Comparison of ENCODE assay signal across 27 mouse cellular contexts in genomic region chr9:120007833-120008232, GRCm38 (mm10). TPM values are rescaled to one million over a fixed set of nuclear protein-coding genes. Genes with fewer than 3 reads are reported as not detected.
DNase-seq lines count a peak whose midpoint lies in the region; ATAC-seq and TF ChIP-seq lines count a peak whose summit lies in the region.
"Had no signal": no experiment of that assay in that cellular context is flagged by ENCODE, and none has a peak within 500 bp of the region (broad histone marks: within the 10 kb centered on the region; RNA-seq: fewer than 3 reads in every experiment).

No protein-coding gene starts in this region.

- 88% methylated on average over 1 of the region's 1 CpGs for WGBS in forebrain, postnatal 0 days
- 65% methylated on average over 1 of the region's 1 CpGs for WGBS in forebrain, embryonic 11.5 days
- WGBS in liver, embryonic 14.5 days (ENCODE audit: insufficient replicate concordance) = 67% methylated on average over 1 of the region's 1 CpGs
- 74% methylated on average over 1 of the region's 1 CpGs for WGBS in liver, embryonic 12.5 days (ENCODE audit: insufficient replicate concordance)
- 93% methylated on average over 1 of the region's 1 CpGs for WGBS in hindbrain, postnatal 0 days

- H3K27me3 ChIP-seq in forebrain, postnatal 0 days (ENCODE audit: insufficient read depth, low read length) = no peaks in the 10 kb centered on the region
- no peaks in the 10 kb centered on the region for H3K27me3 ChIP-seq in forebrain, embryonic 11.5 days (ENCODE audit: control insufficient read depth, insufficient read depth, low read length)
- no peaks in the 10 kb centered on the region for H3K27me3 ChIP-seq in liver, embryonic 14.5 days (ENCODE audit: control insufficient read depth, insufficient read depth, low read length)
- H3K27me3 ChIP-seq in liver, embryonic 12.5 days (replicated peaks) = peaks cover 18% of the 10 kb centered on the region
- H3K27me3 ChIP-seq in hindbrain, postnatal 0 days (ENCODE audit: insufficient read depth, low read length) = no peaks in the 10 kb centered on the region
- H3K27me3 ChIP-seq: embryonic facial prominence, embryonic 12.5 days; hindbrain, embryonic 15.5 days; midbrain, embryonic 15.5 days had no signal

- peak; percentile 14; the same call in 1 of the 2 replicates for TF ChIP-seq CTCF in forebrain, postnatal 0 days (IDR thresholded peaks at IDR 0.05; ENCODE audit: low read depth)
- 0 out of 2 replicates have a peak, but pooled peaks have one; percentile 7 for TF ChIP-seq CTCF in liver, embryonic 14.5 days (IDR thresholded peaks at IDR 0.05; ENCODE audit: low read depth)
- no peak for TF ChIP-seq CTCF in hindbrain, postnatal 0 days (IDR thresholded peaks at IDR 0.05; ENCODE audit: low read depth)

- DNase-seq in forebrain, postnatal 0 days = no peak
- no peak for DNase-seq in forebrain, embryonic 11.5 days (ENCODE audit: low spot score)
- DNase-seq in liver, embryonic 14.5 days (ENCODE audit: low read depth in 3 of 3, low spot score in 3 of 3) = no peak
- DNase-seq in CD4-positive helper T cell, adult 2 months (ENCODE audit: low read depth, low spot score) = peak; percentile 32
- DNase-seq in ZHBTc4 (ENCODE audit: low read depth, low spot score) = peak; percentile 90
- DNase-seq in hindbrain, postnatal 0 days (ENCODE audit: low spot score) = no peak
- DNase-seq in kidney, adult 11 months = no peak
- DNase-seq: adrenal gland, adult 2 months; cerebellum, adult 18-20 months; cerebellum, postnatal 14 days; lung, embryonic 14.5 days; lung, postnatal 4 days; right cerebral cortex, adult 18-20 months; right cerebral cortex, postnatal 4 days; thymus, postnatal 14 days had no signal

- no peak overlapping the region for H3K4me3 ChIP-seq in forebrain, postnatal 0 days (ENCODE audit: low read depth, low read length)
- H3K4me3 ChIP-seq in forebrain, embryonic 11.5 days (ENCODE audit: low read depth, low read length) = no peak overlapping the region
- no peak overlapping the region for H3K4me3 ChIP-seq in liver, embryonic 14.5 days (ENCODE audit: insufficient read depth in 1 of 2, low read depth in 2 of 2, low read length in 2 of 2)
- H3K4me3 ChIP-seq in liver, embryonic 12.5 days = no peak overlapping the region
- H3K4me3 ChIP-seq in hindbrain, postnatal 0 days (ENCODE audit: low read length) = no peak overlapping the region
- H3K4me3 ChIP-seq: embryonic facial prominence, embryonic 12.5 days; forebrain, embryonic 12.5 days; hindbrain, embryonic 15.5 days; kidney, embryonic 15.5 days; midbrain, embryonic 15.5 days; myocyte had no signal

- H3K4me1 ChIP-seq in forebrain, postnatal 0 days (ENCODE audit: insufficient read depth) = 0 out of 2 replicates have a peak, but pooled peaks cover 4% of the 10 kb centered on the region
- H3K4me1 ChIP-seq in forebrain, embryonic 11.5 days (replicated peaks; ENCODE audit: control insufficient read depth, insufficient read depth, low read length) = no peaks in the 10 kb centered on the region; the same call in 1 of the 2 replicates
- H3K4me1 ChIP-seq in liver, embryonic 14.5 days (replicated peaks; ENCODE audit: control insufficient read depth in 2 of 2, insufficient read depth in 2 of 2, low read length in 1 of 2) = peaks cover 0 to 11% of the 10 kb centered on the region in 2 experiments; a peak in 2 of 4 replicates
- H3K4me1 ChIP-seq in liver, embryonic 12.5 days = peaks cover 21% of the 10 kb centered on the region
- no peaks in the 10 kb centered on the region for H3K4me1 ChIP-seq in hindbrain, postnatal 0 days (ENCODE audit: insufficient read depth, low read length)
- H3K4me1 ChIP-seq: embryonic facial prominence, embryonic 12.5 days had no signal

- no peak overlapping the region for H3K27ac ChIP-seq in forebrain, postnatal 0 days (ENCODE audit: low read depth, low read length)
- H3K27ac ChIP-seq in forebrain, embryonic 11.5 days (ENCODE audit: low read depth, low read length) = no peak overlapping the region
- no peak overlapping the region for H3K27ac ChIP-seq in liver, embryonic 14.5 days
- no peak overlapping the region for H3K27ac ChIP-seq in liver, embryonic 12.5 days
- no peak overlapping the region for H3K27ac ChIP-seq in hindbrain, postnatal 0 days
- H3K27ac ChIP-seq: embryonic facial prominence, embryonic 12.5 days; forebrain, embryonic 12.5 days; hindbrain, embryonic 15.5 days; kidney, embryonic 15.5 days; midbrain, embryonic 15.5 days had no signal

- no peak overlapping the region for H3K4me2 ChIP-seq in forebrain, postnatal 0 days (ENCODE audit: low read depth)
- no peak overlapping the region for H3K4me2 ChIP-seq in forebrain, embryonic 11.5 days (ENCODE audit: low read depth, low read length, severe bottlenecking)
- no peak overlapping the region for H3K4me2 ChIP-seq in liver, embryonic 14.5 days (ENCODE audit: low read depth)
- H3K4me2 ChIP-seq in liver, embryonic 12.5 days = no peak overlapping the region
- no peak overlapping the region for H3K4me2 ChIP-seq in hindbrain, postnatal 0 days (ENCODE audit: low read depth, low read length)
- H3K4me2 ChIP-seq: embryonic facial prominence, embryonic 12.5 days; forebrain, embryonic 12.5 days; heart, embryonic 11.5 days; hindbrain, embryonic 15.5 days; kidney, embryonic 15.5 days; lung, embryonic 14.5 days; midbrain, embryonic 15.5 days had no signal

- no peak for TF ChIP-seq EP300 in liver, embryonic 14.5 days (IDR thresholded peaks at IDR 0.05; ENCODE audit: low read depth)

- no peak for ATAC-seq in forebrain, postnatal 0 days
- ATAC-seq in forebrain, embryonic 11.5 days (replicated peaks; ENCODE audit: low FRiP score) = no peak
- no peak for ATAC-seq in liver, embryonic 14.5 days (ENCODE audit: insufficient read depth)
- no peak for ATAC-seq in liver, embryonic 12.5 days
- ATAC-seq in hindbrain, postnatal 0 days = no peak
- ATAC-seq: intestine, embryonic 16.5 days; midbrain, embryonic 15.5 days had no signal

- H3K9me3 ChIP-seq in forebrain, postnatal 0 days (ENCODE audit: low read length) = no peaks in the 10 kb centered on the region
- H3K9me3 ChIP-seq in forebrain, embryonic 11.5 days (ENCODE audit: control insufficient read depth, low read length) = no peaks in the 10 kb centered on the region
- no peaks in the 10 kb centered on the region for H3K9me3 ChIP-seq in liver, embryonic 14.5 days (ENCODE audit: control insufficient read depth, low read length)
- peaks cover 7% of the 10 kb centered on the region; the same call in 1 of the 2 replicates for H3K9me3 ChIP-seq in liver, embryonic 12.5 days (replicated peaks)
- H3K9me3 ChIP-seq in hindbrain, postnatal 0 days (ENCODE audit: low read length) = no peaks in the 10 kb centered on the region
- H3K9me3 ChIP-seq: embryonic facial prominence, embryonic 12.5 days; forebrain, embryonic 12.5 days; hindbrain, embryonic 15.5 days; kidney, embryonic 15.5 days; midbrain, embryonic 15.5 days had no signal

- H3K36me3 ChIP-seq in forebrain, postnatal 0 days (ENCODE audit: insufficient read depth) = no peaks in the 10 kb centered on the region
- no peaks in the 10 kb centered on the region for H3K36me3 ChIP-seq in forebrain, embryonic 11.5 days (ENCODE audit: control insufficient read depth, insufficient read depth, low read length)
- H3K36me3 ChIP-seq in liver, embryonic 14.5 days (replicated peaks; ENCODE audit: control insufficient read depth, insufficient read depth, low read depth) = no peaks in the 10 kb centered on the region
- no peaks in the 10 kb centered on the region for H3K36me3 ChIP-seq in liver, embryonic 12.5 days
- no peaks in the 10 kb centered on the region for H3K36me3 ChIP-seq in hindbrain, postnatal 0 days (ENCODE audit: insufficient read depth, low read length)
- H3K36me3 ChIP-seq: embryonic facial prominence, embryonic 12.5 days; forebrain, embryonic 12.5 days; hindbrain, embryonic 15.5 days; kidney, embryonic 15.5 days; midbrain, embryonic 15.5 days had no signal

- no peak overlapping the region for H3K9ac ChIP-seq in forebrain, postnatal 0 days
- H3K9ac ChIP-seq in forebrain, embryonic 11.5 days (ENCODE audit: low read length) = no peak overlapping the region
- no peak overlapping the region for H3K9ac ChIP-seq in liver, embryonic 14.5 days (replicated peaks)
- H3K9ac ChIP-seq in liver, embryonic 12.5 days = no peak overlapping the region
- no peak overlapping the region for H3K9ac ChIP-seq in hindbrain, postnatal 0 days (replicated peaks; ENCODE audit: low read length)
- H3K9ac ChIP-seq: embryonic facial prominence, embryonic 12.5 days; forebrain, embryonic 12.5 days; hindbrain, embryonic 15.5 days; kidney, embryonic 15.5 days; lung, embryonic 14.5 days; midbrain, embryonic 15.5 days had no signal

RNA-seq across cellular contexts. Expression of gene Xirp1, which starts 15.6 kb away (rescaled TPM):
- total RNA-seq in forebrain, postnatal 0 days (2014; rRNA removed) = not detected in 2 replicates
- polyA plus RNA-seq in forebrain, postnatal 0 days (2015; fragmentation: Nextera tagmentation; extraction: Ambion mirVana) = not detected in 2 replicates
- polyA plus RNA-seq in forebrain, embryonic 11.5 days (2014; fragmentation: Nextera tagmentation; extraction: Ambion mirVana) = not detected in 2 replicates
- not detected in 2 replicates for polyA plus RNA-seq in liver, embryonic 14.5 days (2012; rRNA removed)
- polyA plus RNA-seq in liver, embryonic 14.5 days (2014; fragmentation: Nextera tagmentation; extraction: Ambion mirVana) = not detected in 2 replicates
- 0.02 and 0.07 TPM in 2 replicates for polyA plus RNA-seq in liver, embryonic 12.5 days (2016; fragmentation: Nextera tagmentation; extraction: Ambion mirVana)
- total RNA-seq in hindbrain, postnatal 0 days (2014; rRNA removed) = 0.05 and 0.29 TPM in 2 replicates
- 0.19 TPM in 1 of 2 replicates, not detected in the other for polyA plus RNA-seq in hindbrain, postnatal 0 days (2015; fragmentation: Nextera tagmentation; extraction: Ambion mirVana)
- total RNA-seq: hematopoietic stem cell, adult 5-6 weeks; megakaryocyte-erythroid progenitor cell, adult 5-6 weeks had no signal
- polyA plus RNA-seq: hindbrain, embryonic 15.5 days; limb, embryonic 11.5 days; midbrain, embryonic 15.5 days had no signal

RNA-seq across cellular contexts. Expression of gene Csrnp1, which starts 23.4 kb away (rescaled TPM):
- 6.3 and 10.9 TPM in 2 replicates for total RNA-seq in forebrain, postnatal 0 days (2014; rRNA removed)
- 2.2 and 2.7 TPM in 2 replicates for polyA plus RNA-seq in forebrain, postnatal 0 days (2015; fragmentation: Nextera tagmentation; extraction: Ambion mirVana)
- polyA plus RNA-seq in forebrain, embryonic 11.5 days (2014; fragmentation: Nextera tagmentation; extraction: Ambion mirVana) = 1.5 and 1.6 TPM in 2 replicates
- polyA plus RNA-seq in liver, embryonic 14.5 days (2012; rRNA removed) = 2.1 and 2.2 TPM in 2 replicates
- polyA plus RNA-seq in liver, embryonic 14.5 days (2014; fragmentation: Nextera tagmentation; extraction: Ambion mirVana) = 0.38 and 0.44 TPM in 2 replicates
- polyA plus RNA-seq in liver, embryonic 12.5 days (2016; fragmentation: Nextera tagmentation; extraction: Ambion mirVana) = 1.5 and 1.9 TPM in 2 replicates
- 4.5 and 17.4 TPM in 2 replicates for total RNA-seq in hindbrain, postnatal 0 days (2014; rRNA removed)
- 2.7 and 3.1 TPM in 2 replicates for polyA plus RNA-seq in hindbrain, postnatal 0 days (2015; fragmentation: Nextera tagmentation; extraction: Ambion mirVana)

Comparison
In these comparisons a context has a peak if more than half of its experiments do, and no peak if none do; other contexts are left out.
1. DNase-seq: peak in CD4-positive helper T cell, adult 2 months (single experiment) and ZHBTc4 (single experiment); none in forebrain, postnatal 0 days (single experiment), forebrain, embryonic 11.5 days (single experiment), liver, embryonic 14.5 days (0 of 3), hindbrain, postnatal 0 days (single experiment) and kidney, adult 11 months (single experiment).